Comparison of ENCODE assay signal across 8 mouse cellular contexts in genomic region chr14:62878634-62879430, GRCm38 (mm10). TPM values are rescaled to one million over a fixed set of nuclear protein-coding genes. Genes with fewer than 3 reads are reported as not detected.
DNase-seq lines count a peak whose midpoint lies in the region; ATAC-seq and TF ChIP-seq lines count a peak whose summit lies in the region.

No protein-coding gene starts in this region.

- no peak overlapping the region for H3K9ac ChIP-seq in midbrain, embryonic 11.5 days (ENCODE audit: low read length)
- H3K9ac ChIP-seq in midbrain, postnatal 0 days (replicated peaks; ENCODE audit: low read length, poor library complexity, severe bottlenecking) = no peak overlapping the region; the same call in 1 of the 2 replicates
- H3K9ac ChIP-seq in hindbrain, embryonic 15.5 days = no peak overlapping the region

- peaks cover 37% of the 10 kb centered on the region for H3K4me1 ChIP-seq in midbrain, embryonic 11.5 days (ENCODE audit: control insufficient read depth, insufficient read depth, low read length)
- H3K4me1 ChIP-seq in midbrain, postnatal 0 days (ENCODE audit: insufficient read depth, low read length) = peaks cover 12% of the 10 kb centered on the region; the same call in 1 of the 2 replicates
- H3K4me1 ChIP-seq in hindbrain, embryonic 15.5 days (replicated peaks) = peaks cover 46% of the 10 kb centered on the region

- H3K27me3 ChIP-seq in midbrain, embryonic 11.5 days (ENCODE audit: control insufficient read depth, insufficient read depth, low read length) = no peaks in the 10 kb centered on the region
- no peaks in the 10 kb centered on the region for H3K27me3 ChIP-seq in midbrain, postnatal 0 days (ENCODE audit: insufficient read depth, low read length)
- H3K27me3 ChIP-seq in hindbrain, embryonic 15.5 days = no peaks in the 10 kb centered on the region

- DNase-seq in cerebellum, adult 9-11 months = peak; percentile 54
- no peak for DNase-seq in cerebellum, postnatal 10 days
- peak; percentile 80 for DNase-seq in midbrain, embryonic 11.5 days (ENCODE audit: low spot score, missing footprints)
- no peak for DNase-seq in midbrain, postnatal 0 days (ENCODE audit: low spot score)
- DNase-seq in naive thymus-derived CD4-positive, alpha-beta T cell, adult 2 months (ENCODE audit: low read depth) = peak; percentile 23
- DNase-seq in adrenal gland, postnatal 14 days = no peak
- DNase-seq in right cerebral cortex, adult 2 months (ENCODE audit: low spot score in 2 of 2) = no peak

- H3K36me3 ChIP-seq in midbrain, embryonic 11.5 days (ENCODE audit: control insufficient read depth, insufficient read depth, low read length) = no peaks in the 10 kb centered on the region
- H3K36me3 ChIP-seq in midbrain, postnatal 0 days (ENCODE audit: insufficient read depth, low read length) = no peaks in the 10 kb centered on the region
- H3K36me3 ChIP-seq in hindbrain, embryonic 15.5 days = no peaks in the 10 kb centered on the region

- WGBS in midbrain, embryonic 11.5 days = 62% methylated on average over 7 of the region's 7 CpGs
- WGBS in midbrain, postnatal 0 days = 64% methylated on average over 7 of the region's 7 CpGs
- 54% methylated on average over 7 of the region's 7 CpGs for WGBS in hindbrain, embryonic 15.5 days

- no peak overlapping the region for H3K4me2 ChIP-seq in midbrain, embryonic 11.5 days
- H3K4me2 ChIP-seq in midbrain, postnatal 0 days (ENCODE audit: low read depth, low read length, poor library complexity, severe bottlenecking) = no peak overlapping the region
- no peak overlapping the region for H3K4me2 ChIP-seq in hindbrain, embryonic 15.5 days

- no peak for ATAC-seq in midbrain, embryonic 11.5 days (ENCODE audit: low FRiP score)
- no peak for ATAC-seq in midbrain, postnatal 0 days (ENCODE audit: low FRiP score)
- no peak for ATAC-seq in hindbrain, embryonic 15.5 days (ENCODE audit: low FRiP score, low read depth)

- no peak for TF ChIP-seq CTCF in midbrain, postnatal 0 days (IDR thresholded peaks at IDR 0.05)

- no peak overlapping the region for H3K4me3 ChIP-seq in midbrain, embryonic 11.5 days (ENCODE audit: low read depth, low read length)
- no peak overlapping the region for H3K4me3 ChIP-seq in midbrain, postnatal 0 days (ENCODE audit: low read depth, low read length)
- H3K4me3 ChIP-seq in hindbrain, embryonic 15.5 days = no peak overlapping the region

- 0 out of 2 replicates have a peak overlapping the region, but pooled peaks have one; percentile 22 for H3K27ac ChIP-seq in midbrain, embryonic 11.5 days (ENCODE audit: low read depth, low read length)
- H3K27ac ChIP-seq in midbrain, postnatal 0 days (ENCODE audit: low read depth, low read length) = no peak overlapping the region
- H3K27ac ChIP-seq in hindbrain, embryonic 15.5 days (replicated peaks) = peak overlapping the region; percentile 83

- no peaks in the 10 kb centered on the region for H3K9me3 ChIP-seq in midbrain, embryonic 11.5 days (ENCODE audit: control insufficient read depth, low read length)
- H3K9me3 ChIP-seq in midbrain, postnatal 0 days (ENCODE audit: low read length) = no peaks in the 10 kb centered on the region
- no peaks in the 10 kb centered on the region for H3K9me3 ChIP-seq in hindbrain, embryonic 15.5 days

RNA-seq across cellular contexts. Expression of gene Wdfy2, which starts 41.4 kb away (rescaled TPM):
- 14.9 and 15.9 TPM in 2 replicates for polyA plus RNA-seq in midbrain, embryonic 11.5 days (2014; fragmentation: Nextera tagmentation; extraction: Ambion mirVana)
- total RNA-seq in midbrain, postnatal 0 days (2014; rRNA removed) = 19.6 and 22.7 TPM in 2 replicates
- 4.3 TPM in 2 replicates for polyA plus RNA-seq in midbrain, postnatal 0 days (2015; fragmentation: Nextera tagmentation; extraction: Ambion mirVana)
- polyA plus RNA-seq in hindbrain, embryonic 15.5 days (2015; fragmentation: Nextera tagmentation; extraction: Ambion mirVana) = 7.6 and 8.1 TPM in 2 replicates
- total RNA-seq in adrenal gland, postnatal 14 days (2021) = 28.4 and 28.8 TPM in 2 replicates

Comparison
In these comparisons a context has a peak if more than half of its experiments do, and no peak if none do; other contexts are left out.
1. DNase-seq: peak in cerebellum, adult 9-11 months (single experiment), midbrain, embryonic 11.5 days (single experiment) and naive thymus-derived CD4-positive, alpha-beta T cell, adult 2 months (single experiment); none in cerebellum, postnatal 10 days (0 of 2), midbrain, postnatal 0 days (single experiment), adrenal gland, postnatal 14 days (single experiment) and right cerebral cortex, adult 2 months (0 of 2).